Mouse (Mus musculus): ENCODE data around the gene Drap1.

GRCm38 (mm10) chr19:5459019-5459418 lies 34.2 kb upstream of the Drap1 start:
- TF ChIP-seq HCFC1 (IDR thresholded peaks at IDR 0.05; ENCODE audit: borderline replicate concordance, insufficient read depth, low read length) (no peak), MAFK (IDR thresholded peaks at IDR 0.05; ENCODE audit: insufficient read depth, low read depth, low read length) (no peak)

All from ES-E14 (cell line).